Mouse (Mus musculus) heart, postnatal 0 days (tissue): ENCODE measurements around the gene Dolk. TPM values are rescaled to one million over a fixed set of nuclear protein-coding genes. Genes with fewer than 3 reads are reported as not detected.

ENCODE experiments used
- ATAC-seq: fragments of 200-750 bp; cut with Nextera tagmentation; 2 replicates; pipeline ENCODE4 v1.8.0; 2017; ENCODE audit warnings: low read depth, moderate number of reproducible peaks, moderate library complexity; ENCODE audit not compliant: insufficient read depth
- DNase-seq: peaks from one replicate; pipeline ENCODE4 v3.0.0-alpha.2; 2016; ENCODE audit warnings: low spot score
- H3K27ac ChIP-seq: fragments of 300-500 bp; sonication (generic); 2 replicates; pipeline ENCODE4 v1.5.1; 2014; ENCODE audit warnings: low read depth, mild to moderate bottlenecking
- H3K27me3 ChIP-seq: fragments of 300-500 bp; sonication (generic); 2 replicates; pipeline ENCODE4 v1.6.1; 2014; ENCODE audit warnings: low read length, mixed read lengths; ENCODE audit not compliant: control insufficient read depth, insufficient read depth
- H3K36me3 ChIP-seq: fragments of 300-500 bp; sonication (generic); replicated peaks from 2 replicates; pipeline ENCODE4 v1.6.1; 2014; ENCODE audit warnings: low read length, mixed read lengths; ENCODE audit not compliant: control insufficient read depth, insufficient read depth
- H3K4me1 ChIP-seq: fragments of 300-500 bp; sonication (generic); 2 replicates; pipeline ENCODE4 v1.6.1; 2014; ENCODE audit warnings: antibody characterized with exemption; ENCODE audit not compliant: control insufficient read depth, insufficient read depth
- H3K4me2 ChIP-seq: fragments of 300-500 bp; sonication (generic); 2 replicates; pipeline ENCODE4 v1.6.1; 2014; ENCODE audit warnings: low read depth, mild to moderate bottlenecking, low read length, moderate library complexity
- H3K4me3 ChIP-seq: fragments of 300-500 bp; sonication (generic); 2 replicates; pipeline ENCODE4 v1.5.1; 2014; ENCODE audit warnings: low read depth, low read length
- H3K9ac ChIP-seq: fragments of 300-500 bp; sonication (generic); replicated peaks from 2 replicates; pipeline ENCODE4 v1.6.1; 2014; ENCODE audit warnings: low read depth, low read length, mixed read lengths
- H3K9me3 ChIP-seq: fragments of 300-500 bp; sonication (generic); replicated peaks from 2 replicates; pipeline ENCODE4 v1.6.1; 2016; ENCODE audit warnings: low read length; ENCODE audit not compliant: control insufficient read depth
- CTCF ChIP-seq: IDR thresholded peaks from 2 replicates; pipeline ENCODE4 v1.5.1; 2016; ENCODE audit warnings: antibody characterized with exemption, control low read depth, low read depth
- EP300 ChIP-seq: IDR thresholded peaks from 2 replicates; pipeline ENCODE4 v1.6.1; 2016; ENCODE audit warnings: antibody characterized with exemption, low read depth
- WGBS: fragments of 180-500 bp; shearing (Covaris S2); extraction: QIAGEN DNeasy Blood & Tissue Kit; methylation state at CpG from one replicate; pipeline ENCODE4 v1.1.7; 2014; 5-methylcytosine and 5-hydroxymethylcytosine counted together
- polyA plus RNA-seq: library from polyadenylated mRNA; unstranded; fragments of >200 nt; fragmentation: Nextera tagmentation; extraction: Ambion mirVana; gene quantifications from 2 replicates; pipeline ENCODE4 v1.2.1, GENCODE M21; 2015
- total RNA-seq: library from RNA; depleted of rRNA; stranded (reverse); fragments of >200 nt; gene quantifications from 2 replicates; pipeline ENCODE4 v1.2.3, GENCODE M21; 2014; ENCODE audit warnings: low replicate concordance

Gene Dolk
- total and polyA plus RNA-seq, 2 experiments from 2014 or later = 32.8 to 53.8 TPM

DNA sequence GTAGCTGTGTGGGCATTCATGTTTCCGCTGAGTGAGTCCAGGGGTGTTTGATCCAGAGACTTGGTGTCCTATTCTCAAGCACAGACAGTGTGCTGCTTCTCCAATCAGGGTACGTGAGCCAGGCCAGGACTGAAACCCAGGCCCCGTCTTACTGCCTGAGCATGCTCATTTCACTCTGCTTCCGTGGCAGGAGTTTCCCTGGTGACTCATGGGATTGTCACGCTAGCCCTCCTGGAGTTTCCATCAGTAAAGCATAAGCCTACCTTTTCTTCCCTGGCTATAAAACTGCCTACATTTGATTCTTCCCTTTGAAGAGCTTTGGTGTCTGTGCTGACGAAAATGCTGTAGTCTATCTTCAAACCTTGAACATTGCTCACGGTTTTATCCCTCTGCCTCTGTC is 37.0 kb upstream of the Dolk start:
- no peak overlapping the region for H3K27ac ChIP-seq
- H3K9ac ChIP-seq = no peak overlapping the region
- H3K36me3 ChIP-seq = peaks cover 90% of the 10 kb centered on the region
- H3K27me3 ChIP-seq = no peaks in the 10 kb centered on the region
- H3K4me1 ChIP-seq = no peaks in the 10 kb centered on the region
- DNase-seq (no peak), ATAC-seq (no peak)
- TF ChIP-seq CTCF (no peak), EP300 (no peak)
- no peak overlapping the region for H3K4me3 ChIP-seq
- WGBS = 86% methylated on average over 7 of the region's 7 CpGs
- no peaks in the 10 kb centered on the region for H3K9me3 ChIP-seq
- no peak overlapping the region for H3K4me2 ChIP-seq

- Histone ChIP-seq H3K27me3 (no peaks in the 10 kb centered on the region), H3K4me1 (no peaks in the 10 kb centered on the region), H3K4me3 (no peak overlapping the region), H3K27ac (no peak overlapping the region), H3K9ac (no peak overlapping the region), H3K4me2 (no peak overlapping the region), H3K36me3 (peaks cover 92% of the 10 kb centered on the region), H3K9me3 (no peaks in the 10 kb centered on the region)
- ATAC-seq (no peak), DNase-seq (no peak)
- no peak for TF ChIP-seq EP300
- no peak for TF ChIP-seq CTCF
- 68% methylated on average over 4 of the region's 4 CpGs for WGBS
Measured at GRCm38 (mm10) chr2:30319260-30319659, 33.1 kb upstream of the Dolk start.

DNA sequence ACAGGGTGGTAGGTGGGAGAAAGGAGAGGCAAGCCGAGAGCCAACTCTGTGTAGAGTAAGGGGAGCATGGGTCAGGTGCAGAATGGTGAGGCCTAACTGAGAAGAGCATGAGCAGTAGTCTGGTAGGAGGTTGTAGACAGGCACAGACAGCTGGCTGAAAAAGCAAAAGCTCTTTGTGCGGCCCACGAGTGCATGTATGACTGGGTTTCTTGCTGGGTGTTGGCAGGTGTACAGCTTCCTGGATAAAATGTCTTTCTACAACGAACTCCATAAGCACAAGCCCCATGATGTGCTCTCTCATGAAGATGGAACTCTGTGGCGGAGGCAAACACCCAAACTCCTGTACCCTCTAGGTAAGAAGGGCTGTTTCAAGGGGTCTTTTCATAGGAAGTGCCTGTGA is 30.8 kb upstream of the Dolk start:
- no peaks in the 10 kb centered on the region for H3K4me1 ChIP-seq
- H3K4me2 ChIP-seq = no peak overlapping the region
- no peak overlapping the region for H3K27ac ChIP-seq
- 90% methylated on average over 5 of the region's 5 CpGs for WGBS
- no peaks in the 10 kb centered on the region for H3K9me3 ChIP-seq
- no peak overlapping the region for H3K4me3 ChIP-seq
- no peak overlapping the region for H3K9ac ChIP-seq
- TF ChIP-seq EP300 (no peak), CTCF (no peak)
- DNase-seq = no peak
- no peaks in the 10 kb centered on the region for H3K27me3 ChIP-seq
- ATAC-seq = no peak
- peaks cover 92% of the 10 kb centered on the region for H3K36me3 ChIP-seq

DNA sequence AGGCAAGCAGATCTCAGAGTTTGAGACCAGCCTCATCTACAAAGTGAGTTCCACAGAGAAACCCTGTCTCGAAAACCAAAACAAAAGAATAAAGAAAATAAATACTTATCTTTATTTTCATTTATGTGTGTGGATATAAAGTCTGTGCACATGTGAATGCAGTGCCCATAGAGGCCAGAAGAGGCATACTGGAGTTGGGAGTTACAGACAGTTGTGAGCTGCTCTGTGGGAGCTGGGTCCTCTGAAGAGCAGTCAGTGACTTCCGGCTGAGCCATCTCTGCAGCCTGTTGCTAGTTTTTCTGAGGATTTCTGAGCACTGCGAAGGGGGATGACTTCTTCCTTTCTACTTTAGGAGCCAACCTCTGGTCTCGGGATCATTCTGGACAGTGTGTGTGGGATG is 30.0 kb upstream of the Dolk start:
- WGBS = 94% methylated on average over 4 of the region's 4 CpGs
- Histone ChIP-seq H3K4me3 (no peak overlapping the region), H3K4me2 (no peak overlapping the region), H3K27ac (no peak overlapping the region), H3K27me3 (no peaks in the 10 kb centered on the region), H3K9me3 (no peaks in the 10 kb centered on the region), H3K4me1 (no peaks in the 10 kb centered on the region), H3K36me3 (peaks cover 89% of the 10 kb centered on the region), H3K9ac (no peak overlapping the region)
- DNase-seq (no peak), ATAC-seq (no peak)
- TF ChIP-seq EP300 (no peak), CTCF (no peak)

DNA sequence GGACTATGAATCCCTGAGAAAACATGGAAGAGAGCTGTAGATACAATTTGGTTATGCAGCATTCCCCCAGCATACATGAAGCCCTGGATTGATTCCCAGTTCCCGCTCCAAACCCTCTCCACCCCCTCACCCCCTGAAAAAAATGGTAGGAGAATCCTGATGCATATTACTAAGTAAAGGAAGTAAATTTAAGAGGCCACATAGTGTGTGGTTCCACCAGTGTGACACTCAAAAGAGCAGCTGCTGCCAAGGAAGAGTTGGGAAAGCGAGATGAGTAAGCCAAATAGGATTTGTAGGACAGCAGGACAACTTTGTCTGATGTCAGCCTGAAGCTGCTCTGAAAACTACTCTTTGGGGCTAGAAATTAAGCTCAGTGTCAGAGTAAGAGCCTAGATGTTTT is 25.3 kb upstream of the Dolk start:
- Histone ChIP-seq H3K36me3 (peaks cover 97% of the 10 kb centered on the region), H3K4me3 (no peak overlapping the region), H3K4me2 (no peak overlapping the region), H3K4me1 (no peaks in the 10 kb centered on the region), H3K27ac (no peak overlapping the region), H3K9me3 (no peaks in the 10 kb centered on the region), H3K27me3 (no peaks in the 10 kb centered on the region), H3K9ac (no peak overlapping the region)
- ATAC-seq (no peak), DNase-seq (no peak)
- WGBS = 86% methylated on average over 2 of the region's 2 CpGs
- TF ChIP-seq CTCF (no peak), EP300 (no peak)

- Histone ChIP-seq H3K27ac (no peak overlapping the region), H3K27me3 (no peaks in the 10 kb centered on the region), H3K36me3 (peaks cover 97% of the 10 kb centered on the region), H3K9me3 (no peaks in the 10 kb centered on the region), H3K4me3 (no peak overlapping the region), H3K4me2 (no peak overlapping the region), H3K9ac (no peak overlapping the region), H3K4me1 (no peaks in the 10 kb centered on the region)
- no peak for TF ChIP-seq EP300
- no peak for TF ChIP-seq CTCF
- WGBS = 82% methylated on average over 3 of the region's 3 CpGs
- ATAC-seq (no peak), DNase-seq (no peak)
Measured at GRCm38 (mm10) chr2:30309351-30309750, 23.2 kb upstream of the Dolk start.
